Mouse (Mus musculus): ENCODE measurements at regions not wholly inside any gene's neighbourhood (a gene's known extent, or its start where the extent isn't known, plus 50 kb on each side); places are given as distances from the start of the nearest gene placed in this dataset.

DNA sequence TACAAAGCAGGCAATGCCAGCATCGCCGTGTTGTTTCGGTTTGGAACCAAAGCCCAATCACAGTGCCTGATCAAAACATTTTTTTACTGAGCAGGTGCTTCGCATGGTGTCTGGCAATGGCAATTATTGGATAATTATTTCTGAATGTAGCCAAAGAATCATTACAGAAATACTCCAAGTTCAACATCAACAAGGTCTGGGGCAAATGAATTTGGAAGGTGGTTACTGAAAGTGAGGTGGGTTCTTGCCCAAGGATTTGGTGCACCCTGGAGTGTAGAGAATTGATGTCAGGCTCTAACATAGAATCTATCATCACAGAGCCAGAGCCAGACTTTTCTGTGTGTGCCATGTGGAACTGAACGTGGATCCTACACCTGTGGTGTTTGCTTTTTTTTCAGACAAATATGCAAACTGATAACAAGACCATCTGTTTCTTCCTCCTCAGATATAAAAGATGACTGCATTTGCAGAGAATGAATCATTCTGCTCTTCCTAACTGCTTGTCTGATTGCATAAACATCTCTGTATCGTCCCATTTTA is 2240.9 kb upstream of the Gm7489 start:
- TF ChIP-seq GATA1 (IDR thresholded peaks at IDR 0.05; ENCODE audit: low read depth, low read length) (0 out of 2 replicates have a peak, but pooled peaks have one; percentile 10), MYB (IDR thresholded peaks at IDR 0.05; ENCODE audit: low read depth, low read length) (no peak), ELF1 (IDR thresholded peaks at IDR 0.05; ENCODE audit: low read depth, low read length) (no peak), HCFC1 (IDR thresholded peaks at IDR 0.05; ENCODE audit: low read depth, low read length) (no peak), CTCF (IDR thresholded peaks at IDR 0.05 in 2 of 3, conservative IDR thresholded peaks at IDR 0.05 in 1 of 3; ENCODE audit: control insufficient read depth in 1 of 3, insufficient read depth in 1 of 3, low read depth in 2 of 3, low read length in 3 of 3, poor library complexity in 1 of 3, severe bottlenecking in 1 of 3) (no peak), GABPA (IDR thresholded peaks at IDR 0.05; ENCODE audit: low read depth, low read length) (no peak), POLR2A (IDR thresholded peaks at IDR 0.05; ENCODE audit: control insufficient read depth in 1 of 2, insufficient read depth in 1 of 2, low read depth in 1 of 2, low read length in 2 of 2, poor library complexity in 1 of 2) (no peak), POLR2AphosphoS2 (IDR thresholded peaks at IDR 0.05; ENCODE audit: low read length) (no peak), POLR2AphosphoS5 (IDR thresholded peaks at IDR 0.05; ENCODE audit: borderline replicate concordance, low read depth, low read length) (no peak), ETS1 (IDR thresholded peaks at IDR 0.05; ENCODE audit: low read depth, low read length) (no peak), MAX (IDR thresholded peaks at IDR 0.05; ENCODE audit: low read length) (no peak)
